Mouse (Mus musculus) left cerebral cortex, adult 2 months (tissue): ENCODE measurements at regions not wholly inside any gene's neighbourhood (a gene's known extent, or its start where the extent isn't known, plus 50 kb on each side); places are given as distances from the start of the nearest gene placed in this dataset.

ENCODE experiments used
- DNase-seq, 2 experiments: peaks; one replicate each; pipeline ENCODE4 v3.0.0; 2021 to 2022; ENCODE audit warnings: low spot score in 2 of 2, mixed read lengths in 1 of 2; ENCODE audit errors: extremely low spot score in 1 of 2
- H3K27ac ChIP-seq: fragments of 200-600 bp; 2 replicates; pipeline ENCODE4 v1.8.1; 2022
- H3K4me3 ChIP-seq: fragments of 200-600 bp; 2 replicates; pipeline ENCODE4 v1.8.1; 2022
- CTCF ChIP-seq: fragments of 200-600 bp; IDR thresholded peaks from 2 replicates; pipeline ENCODE4 v1.8.1; 2022; ENCODE audit warnings: antibody characterized with exemption, mild to moderate bottlenecking, moderate library complexity
- intact Hi-C: fragments of 180-260 bp; cut with DNase I; formaldehyde crosslinking; loops from one replicate; pipeline ENCODE4 v1.15.1; 2025

- no peak for DNase-seq
- H3K4me3 ChIP-seq = no peak overlapping the region
- intact Hi-C loops = loop anchor here (10.0 kb wide), 1 partner anchor 430 kb away; no protein-coding TSS in a partner anchor
These were observed 553.6 kb upstream of the Tmpo start for GRCm38 (mm10) chr10:91734691-91735090.

GRCm38 (mm10) chr10:91732007-91732589 lies 551.0 kb upstream of the Tmpo start:
- intact Hi-C loops = loop anchor here (10.0 kb wide), 1 partner anchor 433 kb away; no protein-coding TSS in a partner anchor
- Histone ChIP-seq H3K4me3 (no peak overlapping the region), H3K27ac (no peak overlapping the region)
- DNase-seq = no peak
- no peak for TF ChIP-seq CTCF

More at GRCm38 (mm10) chr10:91734691-91735090, 553.6 kb upstream of the Tmpo start:
- H3K27ac ChIP-seq = no peak overlapping the region
- TF ChIP-seq CTCF = no peak; the same call in 1 of the 2 replicates

- intact Hi-C loops = loop anchor here (10.0 kb wide), 1 partner anchor 435 kb away; no protein-coding TSS in a partner anchor
- Histone ChIP-seq H3K4me3 (no peak overlapping the region), H3K27ac (no peak overlapping the region)
- no peak for DNase-seq
- no peak for TF ChIP-seq CTCF
These were observed 548.9 kb upstream of the Tmpo start for GRCm38 (mm10) chr10:91730062-91730461.

- Histone ChIP-seq H3K27ac (no peak overlapping the region), H3K4me3 (no peak overlapping the region)
- DNase-seq = peak; percentile 42 to 58
- intact Hi-C loops = no loop called here
- TF ChIP-seq CTCF = no peak
These were observed 538.7 kb upstream of the Tmpo start for GRCm38 (mm10) chr10:91719561-91720371.

- Histone ChIP-seq H3K4me3 (no peak overlapping the region), H3K27ac (no peak overlapping the region)
- DNase-seq = no peak
- TF ChIP-seq CTCF = no peak
- intact Hi-C loops = no loop called here
These were observed 535.5 kb upstream of the Tmpo start for GRCm38 (mm10) chr10:91716604-91717003.

- Histone ChIP-seq H3K27ac (no peak overlapping the region), H3K4me3 (no peak overlapping the region)
- intact Hi-C loops = no loop called here
- DNase-seq = no peak
- TF ChIP-seq CTCF = no peak
These were observed 533.5 kb upstream of the Tmpo start for GRCm38 (mm10) chr10:91714648-91715047.

GRCm38 (mm10) chr10:91713529-91713928 lies 532.4 kb upstream of the Tmpo start:
- TF ChIP-seq CTCF = no peak
- H3K4me3 ChIP-seq = no peak overlapping the region
- H3K27ac ChIP-seq = no peak overlapping the region
- no peak for DNase-seq
- intact Hi-C loops = no loop called here

GRCm38 (mm10) chr10:91706816-91707215 lies 525.7 kb upstream of the Tmpo start:
- intact Hi-C loops = no loop called here
- no peak for TF ChIP-seq CTCF
- Histone ChIP-seq H3K27ac (no peak overlapping the region), H3K4me3 (no peak overlapping the region)
- no peak for DNase-seq

GRCm38 (mm10) chr10:91704751-91705150 lies 523.6 kb upstream of the Tmpo start:
- no peak for TF ChIP-seq CTCF
- intact Hi-C loops = no loop called here
- H3K27ac ChIP-seq = no peak overlapping the region
- no peak for DNase-seq
- no peak overlapping the region for H3K4me3 ChIP-seq

- no peak for TF ChIP-seq CTCF
- intact Hi-C loops = no loop called here
- Histone ChIP-seq H3K27ac (no peak overlapping the region), H3K4me3 (no peak overlapping the region)
- no peak for DNase-seq
These were observed 520.7 kb upstream of the Tmpo start for GRCm38 (mm10) chr10:91701822-91702221.

GRCm38 (mm10) chr10:91686082-91686618 lies 505.0 kb upstream of the Tmpo start:
- H3K27ac ChIP-seq = no peak overlapping the region
- no peak for DNase-seq
- TF ChIP-seq CTCF = no peak
- no peak overlapping the region for H3K4me3 ChIP-seq
- intact Hi-C loops = no loop called here
